Mouse (Mus musculus) right cerebral cortex, postnatal 25 days (tissue): ENCODE data around the gene Galnt12.
"Not testable (repeated sequence)": the region's sequence is repeated elsewhere in the genome, so short reads cannot be mapped to it uniquely, and the experiment has no call there.

Experiments used
- DNase-seq: peaks from one replicate; pipeline ENCODE4 v3.0.0; 2022

The Galnt12 gene

GRCm38 (mm10) chr4:47091493-47092386, at the start of gene Galnt12:
Gene Galnt12 (plus strand): TSS chr4:47091909.
- peak; percentile 28 for DNase-seq

- DNase-seq = no peak
Measured at GRCm38 (mm10) chr4:47043866-47044265, 47.8 kb upstream of the Galnt12 start.

GRCm38 (mm10) chr4:47046974-47047373, 44.7 kb upstream of the Galnt12 start:
- DNase-seq = no peak

- DNase-seq = no peak
Measured at GRCm38 (mm10) chr4:47047765-47048164, 43.9 kb upstream of the Galnt12 start.

GRCm38 (mm10) chr4:47049216-47049615, 42.5 kb upstream of the Galnt12 start:
- DNase-seq = no peak

GRCm38 (mm10) chr4:47050167-47050566, 41.5 kb upstream of the Galnt12 start:
- peak; percentile 86 for DNase-seq

GRCm38 (mm10) chr4:47050642-47051381, 40.9 kb upstream of the Galnt12 start:
- DNase-seq = no peak

GRCm38 (mm10) chr4:47051905-47052304, 39.8 kb upstream of the Galnt12 start:
- no peak for DNase-seq

GRCm38 (mm10) chr4:47055170-47055569, 36.5 kb upstream of the Galnt12 start:
- DNase-seq = not testable (repeated sequence)

- no peak for DNase-seq
Measured at GRCm38 (mm10) chr4:47055570-47056080, 36.1 kb upstream of the Galnt12 start.

GRCm38 (mm10) chr4:47056791-47057509, 34.8 kb upstream of the Galnt12 start, which contains the start of gene Anks6:
Gene Anks6 (minus strand): TSS chr4:47057427.
- peak; percentile 83 for DNase-seq

GRCm38 (mm10) chr4:47057510-47058325, 34.0 kb upstream of the Galnt12 start:
- DNase-seq = no peak

- DNase-seq = no peak
Measured at GRCm38 (mm10) chr4:47060900-47061299, 30.8 kb upstream of the Galnt12 start.

GRCm38 (mm10) chr4:47075054-47075453, 16.7 kb upstream of the Galnt12 start:
- no peak for DNase-seq

GRCm38 (mm10) chr4:47079997-47080646, 11.6 kb upstream of the Galnt12 start:
- no peak for DNase-seq

GRCm38 (mm10) chr4:47080647-47081010, 11.1 kb upstream of the Galnt12 start:
- DNase-seq = no peak

- DNase-seq = no peak
Measured at GRCm38 (mm10) chr4:47083824-47084223, 7.9 kb upstream of the Galnt12 start.

GRCm38 (mm10) chr4:47088671-47089070, 3.0 kb upstream of the Galnt12 start:
- DNase-seq = no peak

GRCm38 (mm10) chr4:47092387-47093021, 795 bp downstream of the Galnt12 start:
- DNase-seq = no peak

GRCm38 (mm10) chr4:47093161-47093560, 1.5 kb downstream of the Galnt12 start:
- DNase-seq = no peak

- no peak for DNase-seq
Measured at GRCm38 (mm10) chr4:47093647-47094046, 1.9 kb downstream of the Galnt12 start.
